Mouse (Mus musculus) hindbrain, embryonic 12.5 days (tissue): ENCODE results near the gene Slc35g3. TPM values are rescaled to one million over a fixed set of nuclear protein-coding genes. Genes with fewer than 3 reads are reported as not detected.

Experiments used
- ATAC-seq: fragments of 200-750 bp; cut with Nextera tagmentation; 2 replicates; pipeline ENCODE4 v1.8.0; 2017; ENCODE audit warnings: moderate TSS enrichment; ENCODE audit not compliant: low FRiP score
- H3K27ac ChIP-seq: fragments of 300-500 bp; sonication (generic); 2 replicates; pipeline ENCODE4 v1.5.1; 2016; ENCODE audit warnings: mild to moderate bottlenecking
- H3K27me3 ChIP-seq: fragments of 300-500 bp; sonication (generic); 2 replicates; pipeline ENCODE4 v1.6.1; 2016; ENCODE audit warnings: mild to moderate bottlenecking
- H3K36me3 ChIP-seq: fragments of 300-500 bp; sonication (generic); 2 replicates; pipeline ENCODE4 v1.6.1; 2016; ENCODE audit warnings: mild to moderate bottlenecking
- H3K4me1 ChIP-seq: fragments of 300-500 bp; sonication (generic); 2 replicates; pipeline ENCODE4 v1.6.1; 2016
- H3K4me2 ChIP-seq: fragments of 300-500 bp; sonication (generic); replicated peaks from 2 replicates; pipeline ENCODE4 v1.6.1; 2016; ENCODE audit warnings: mild to moderate bottlenecking
- H3K4me3 ChIP-seq: fragments of 300-500 bp; sonication (generic); 2 replicates; pipeline ENCODE4 v1.5.1; 2016; ENCODE audit warnings: mild to moderate bottlenecking
- H3K9ac ChIP-seq: fragments of 300-500 bp; sonication (generic); 2 replicates; pipeline ENCODE4 v1.6.1; 2016; ENCODE audit warnings: mild to moderate bottlenecking, moderate library complexity
- H3K9me3 ChIP-seq: fragments of 300-500 bp; sonication (generic); replicated peaks from 2 replicates; pipeline ENCODE4 v1.6.1; 2016; ENCODE audit warnings: mild to moderate bottlenecking
- WGBS: fragments of 180-500 bp; shearing (Covaris S2); methylation state at CpG from one replicate; pipeline ENCODE4 v1.1.7; 2016; 5-methylcytosine and 5-hydroxymethylcytosine counted together
- polyA plus RNA-seq: library from polyadenylated mRNA; unstranded; fragments of >200 nt; fragmentation: Nextera tagmentation; extraction: Ambion mirVana; gene quantifications from 2 replicates; pipeline ENCODE4 v1.2.1, GENCODE M21; 2016

Gene Slc35g3
- polyA plus RNA-seq: 0.40 and 0.61 TPM in 2 replicates

DNA sequence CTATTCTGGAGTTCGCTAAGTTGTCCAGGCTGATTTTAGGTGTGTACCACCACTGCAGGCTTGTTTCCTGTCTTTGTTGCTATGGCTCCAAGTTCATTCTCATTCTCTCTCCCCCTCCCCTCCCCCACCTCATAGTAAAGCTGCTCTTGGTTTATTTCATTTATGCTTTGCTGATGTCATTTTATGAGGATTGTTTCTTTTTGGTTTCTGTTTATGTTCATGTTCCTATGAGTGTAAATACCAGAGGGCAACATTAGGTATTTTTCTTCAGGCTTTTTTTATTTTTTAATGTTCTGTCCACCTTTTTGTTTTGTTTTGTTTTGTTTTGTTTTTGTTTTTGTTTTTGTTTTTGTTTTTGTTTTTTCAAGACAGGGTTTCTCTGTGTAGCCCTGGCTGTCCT lies at the start of gene Slc35g3:
Slc35g3 (minus strand) TSS at position 101 of the 400 bp plus-strand sequence.
- Histone ChIP-seq H3K4me2 (no peak within 1 kb of the TSS), H3K9me3 (no peaks in the 10 kb centered on the region), H3K9ac (peak within 1 kb of the TSS; percentile 81; the same call in 1 of the 2 replicates), H3K4me1 (peaks cover 31% of the 10 kb centered on the region), H3K27ac (peak within 1 kb of the TSS; percentile 98), H3K4me3 (no peak within 1 kb of the TSS), H3K27me3 (no peaks in the 10 kb centered on the region), H3K36me3 (no peaks in the 10 kb centered on the region)
- no peak for ATAC-seq
- 86% methylated on average over 1 of the region's 1 CpGs for WGBS

DNA sequence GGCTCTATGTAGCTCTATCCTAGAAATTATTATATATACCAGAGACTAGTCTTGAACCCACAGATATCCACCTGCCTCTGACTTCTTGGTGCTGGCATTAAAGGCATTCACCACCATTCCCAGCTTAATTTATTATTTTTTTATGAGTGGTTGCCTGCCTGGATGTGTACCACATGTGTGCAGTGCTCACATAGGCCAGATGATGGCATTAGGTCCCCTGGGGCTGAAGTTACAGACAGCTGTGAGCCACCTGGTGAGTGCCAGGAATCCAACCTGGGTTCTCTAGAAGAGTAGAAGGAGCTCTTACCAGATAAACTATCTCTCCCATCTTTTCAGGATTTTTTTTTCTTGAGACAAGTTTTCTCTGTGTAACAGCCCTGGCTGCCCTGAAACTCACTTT lies 48.5 kb upstream of the Slc35g3 start:
- no peaks in the 10 kb centered on the region for H3K36me3 ChIP-seq
- ATAC-seq: no peak
- no peak overlapping the region for H3K9ac ChIP-seq
- 0 out of 2 replicates have a peak, but pooled peaks cover 3% of the 10 kb centered on the region for H3K9me3 ChIP-seq
- no peak overlapping the region for H3K4me3 ChIP-seq
- peaks cover 14% of the 10 kb centered on the region for H3K27me3 ChIP-seq
- no peak overlapping the region for H3K27ac ChIP-seq
- no peak overlapping the region for H3K4me2 ChIP-seq
- H3K4me1 ChIP-seq: no peaks in the 10 kb centered on the region

DNA sequence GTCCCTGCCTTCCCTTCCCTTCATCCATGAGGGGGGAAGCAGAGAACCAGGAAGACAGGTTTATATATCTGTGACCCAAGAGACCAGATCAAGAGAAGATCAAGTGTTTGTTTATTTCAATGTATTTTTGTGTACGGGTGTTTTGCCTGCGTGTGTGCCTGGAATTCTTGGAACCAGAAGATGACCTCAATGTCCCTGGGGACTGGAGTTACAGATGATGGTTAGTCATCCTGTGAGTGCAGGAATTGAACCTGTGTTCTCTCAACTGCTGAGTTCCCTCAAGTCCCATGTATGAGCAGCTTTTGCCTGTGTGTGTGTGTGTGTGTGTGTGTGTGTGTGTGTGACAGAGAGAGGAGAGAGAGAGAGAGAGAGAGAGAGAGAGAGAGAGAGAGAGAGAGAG lies 45.9 kb upstream of the Slc35g3 start:
- H3K9me3 ChIP-seq: 0 out of 2 replicates have a peak, but pooled peaks cover 3% of the 10 kb centered on the region
- ATAC-seq: no peak
- WGBS: 85% methylated on average over 2 of the region's 2 CpGs
- H3K27ac ChIP-seq: no peak overlapping the region
- no peak overlapping the region for H3K4me2 ChIP-seq
- peaks cover 23% of the 10 kb centered on the region for H3K4me1 ChIP-seq
- H3K4me3 ChIP-seq: no peak overlapping the region
- peaks cover 38% of the 10 kb centered on the region for H3K27me3 ChIP-seq
- no peaks in the 10 kb centered on the region for H3K36me3 ChIP-seq
- H3K9ac ChIP-seq: no peak overlapping the region

DNA sequence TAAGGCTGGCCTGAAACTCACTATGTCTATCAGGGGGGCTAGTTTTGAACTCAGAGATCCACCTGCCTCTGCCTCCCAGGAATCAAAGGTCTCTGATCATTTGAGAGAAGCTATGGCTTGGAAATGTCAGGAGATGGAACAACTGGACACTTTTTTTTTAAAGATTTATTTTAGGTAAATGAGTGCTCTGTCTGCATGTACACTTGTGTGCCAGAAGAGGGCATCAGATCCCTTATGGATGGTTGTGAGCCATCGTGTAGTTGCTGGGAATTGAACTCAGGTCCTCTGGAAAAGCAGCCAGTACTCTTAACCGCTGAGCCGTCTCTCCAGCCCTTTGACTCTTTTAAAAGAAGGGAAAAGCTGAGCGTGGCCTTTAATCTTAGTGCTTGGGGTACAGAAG lies 44.6 kb upstream of the Slc35g3 start:
- Histone ChIP-seq H3K27me3 (peaks cover 51% of the 10 kb centered on the region), H3K4me2 (no peak overlapping the region), H3K36me3 (no peaks in the 10 kb centered on the region), H3K9me3 (0 out of 2 replicates have a peak, but pooled peaks cover 3% of the 10 kb centered on the region), H3K9ac (no peak overlapping the region), H3K27ac (no peak overlapping the region), H3K4me3 (no peak overlapping the region), H3K4me1 (peaks cover 36% of the 10 kb centered on the region)
- no peak for ATAC-seq
- 85% methylated on average over 4 of the region's 4 CpGs for WGBS

DNA sequence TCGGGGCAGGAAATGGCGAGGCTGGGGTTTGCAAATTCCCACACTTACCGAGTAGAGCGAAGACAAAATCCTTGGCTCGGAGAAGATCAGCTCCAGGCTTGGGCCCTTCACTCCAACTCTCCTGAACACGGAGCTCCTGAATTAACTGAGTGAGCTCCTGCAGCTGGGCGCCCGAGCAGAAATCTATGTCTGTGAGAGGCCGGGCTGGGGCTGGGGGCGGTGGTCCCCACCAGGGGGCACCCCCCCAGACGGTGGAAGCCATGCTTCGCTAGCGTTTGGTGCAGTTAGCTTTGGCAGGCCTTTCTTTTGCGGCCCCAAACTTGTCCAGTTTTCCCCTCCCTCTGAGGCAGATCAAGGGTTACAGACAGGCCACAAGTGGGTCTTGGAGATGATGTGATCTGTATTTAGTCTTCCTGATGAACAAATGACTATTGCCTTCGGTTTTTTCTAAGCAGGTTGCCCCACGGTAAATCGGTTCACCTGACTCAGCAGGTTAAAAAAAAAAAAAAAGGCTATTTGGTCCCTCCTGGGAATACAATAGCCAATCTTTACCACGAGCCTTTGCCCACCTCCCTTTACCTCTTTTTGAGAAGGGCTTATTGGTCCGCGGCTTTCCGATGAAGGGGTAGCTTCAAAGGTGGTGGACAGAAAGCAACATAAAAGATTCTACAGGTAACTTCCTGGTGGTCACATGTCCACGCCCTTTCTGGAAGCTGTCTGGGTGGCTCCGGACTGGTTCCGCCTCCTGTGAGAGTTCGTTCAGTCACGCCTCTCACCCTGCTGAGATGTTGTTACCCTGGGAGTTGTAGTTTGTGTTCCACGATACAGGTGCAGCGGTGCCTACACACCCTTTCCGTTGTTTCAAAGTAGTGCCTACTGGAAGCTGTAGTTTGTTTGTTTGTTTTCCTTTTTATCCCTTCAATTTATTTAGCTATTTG lies 43.5 kb upstream of the Slc35g3 start, which contains the start of gene Tmem102:
Tmem102 (minus strand) TSS at position 653 of the 938 bp plus-strand sequence.
- 4% methylated on average over 29 of the region's 29 CpGs for WGBS
- H3K27ac ChIP-seq: no peak within 1 kb of the TSS

DNA sequence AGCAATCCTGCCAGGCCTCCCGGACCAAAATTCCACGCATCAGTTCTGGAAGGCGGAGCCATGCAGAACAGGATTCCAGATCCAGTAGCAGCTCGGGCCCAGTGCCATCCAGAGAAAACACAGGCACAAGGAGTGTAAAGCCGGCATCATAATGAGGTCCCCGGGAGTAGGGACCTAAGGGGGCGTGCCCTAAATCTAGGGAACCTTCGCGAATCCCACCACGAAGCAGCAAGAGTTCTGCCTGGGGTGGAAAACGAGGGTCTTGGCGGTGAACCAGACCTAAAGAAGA lies 42.8 kb upstream of the Slc35g3 start:
- Histone ChIP-seq H3K4me2 (peak overlapping the region; percentile 8; the same call in 1 of the 2 replicates), H3K27ac (no peak overlapping the region), H3K36me3 (no peaks in the 10 kb centered on the region), H3K27me3 (peaks cover 53% of the 10 kb centered on the region), H3K9ac (no peak overlapping the region), H3K9me3 (0 out of 2 replicates have a peak, but pooled peaks cover 3% of the 10 kb centered on the region), H3K4me3 (peak overlapping the region; percentile 53; the same call in 1 of the 2 replicates), H3K4me1 (peaks cover 51% of the 10 kb centered on the region)
- WGBS: 6% methylated on average over 12 of the region's 12 CpGs
- no peak for ATAC-seq

More for the DNA sequence above, 43.5 kb upstream of the Slc35g3 start, which contains the start of gene Tmem102:
- peak within 1 kb of the TSS; percentile 53 for H3K4me3 ChIP-seq
- no peak for ATAC-seq
- 0 out of 2 replicates have a peak, but pooled peaks cover 3% of the 10 kb centered on the region for H3K9me3 ChIP-seq
- peaks cover 44% of the 10 kb centered on the region for H3K4me1 ChIP-seq
- peak within 1 kb of the TSS; percentile 8; the same call in 1 of the 2 replicates for H3K4me2 ChIP-seq
- H3K27me3 ChIP-seq: peaks cover 53% of the 10 kb centered on the region
- H3K9ac ChIP-seq: no peak within 1 kb of the TSS
- no peaks in the 10 kb centered on the region for H3K36me3 ChIP-seq

DNA sequence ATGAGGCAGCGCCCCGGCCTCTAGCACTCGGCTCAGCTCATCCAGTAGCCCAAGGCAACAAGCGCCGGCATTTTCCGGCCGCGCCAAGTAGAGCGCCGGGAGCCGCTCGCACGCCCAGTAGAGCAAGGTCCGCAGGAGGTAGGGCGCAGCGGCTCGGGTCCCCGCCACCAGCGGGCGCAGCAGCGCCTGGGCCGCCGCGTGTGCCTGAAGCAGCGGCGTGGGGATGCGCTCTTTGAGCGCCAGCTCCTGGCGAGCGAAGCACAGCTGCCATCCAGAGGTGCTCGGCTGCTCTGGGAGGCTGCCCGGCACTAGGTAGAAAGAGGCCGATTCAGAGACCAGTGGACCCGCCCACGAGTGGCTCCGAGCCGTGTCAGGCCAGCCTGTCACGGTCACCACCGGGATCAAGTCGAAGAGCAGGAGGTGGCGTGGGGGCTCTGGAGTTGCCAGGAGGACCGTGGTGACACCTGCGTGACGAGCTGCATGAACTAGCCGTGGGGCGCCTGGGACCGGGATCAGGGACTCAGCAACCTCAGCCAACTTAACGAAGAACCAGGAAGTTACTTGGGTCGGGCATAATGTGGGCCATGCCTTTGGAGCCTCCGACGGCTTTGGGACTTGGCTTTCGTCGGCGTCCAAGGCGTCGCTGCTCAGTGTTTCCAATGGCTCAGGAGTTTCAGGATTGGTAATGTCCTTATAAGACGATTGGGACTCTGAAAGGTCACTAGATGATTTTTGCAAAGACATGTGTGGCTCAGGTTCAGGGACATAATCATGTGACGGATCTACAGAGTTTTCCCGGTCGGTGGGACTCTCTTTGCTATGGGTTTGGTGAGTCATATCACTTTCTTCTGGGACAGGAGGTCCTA lies 42.3 kb upstream of the Slc35g3 start:
- ATAC-seq: peak; percentile 18
- Histone ChIP-seq H3K4me2 (peak overlapping the region; percentile 90), H3K27ac (peak overlapping the region; percentile 52), H3K4me1 (peaks cover 57% of the 10 kb centered on the region), H3K4me3 (peak overlapping the region; percentile 53), H3K9ac (peak overlapping the region; percentile 58), H3K9me3 (0 out of 2 replicates have a peak, but pooled peaks cover 3% of the 10 kb centered on the region), H3K36me3 (no peaks in the 10 kb centered on the region), H3K27me3 (peaks cover 53% of the 10 kb centered on the region)
- WGBS: under 1% methylated on average over 60 of the region's 60 CpGs

DNA sequence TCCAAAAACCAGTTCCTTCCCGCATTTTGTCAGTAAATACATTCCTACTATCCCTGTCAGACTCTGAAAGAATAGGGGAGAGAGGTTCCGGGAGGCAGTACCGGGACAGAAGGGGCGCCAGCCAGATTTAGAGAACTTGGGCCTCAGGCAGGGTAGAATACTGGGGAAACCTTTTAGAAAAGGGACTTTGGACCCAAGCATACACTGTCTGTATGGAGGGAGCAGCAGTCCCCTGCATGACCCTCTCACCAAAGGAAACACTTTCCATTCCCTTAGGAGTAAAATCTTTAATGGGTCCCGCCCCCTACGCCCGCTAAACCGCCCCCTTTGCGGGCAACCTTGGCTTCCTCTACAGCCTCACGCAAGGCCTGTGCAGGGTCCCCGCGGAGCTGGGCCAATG lies 41.6 kb upstream of the Slc35g3 start:
- no peak for ATAC-seq
- WGBS: 3% methylated on average over 12 of the region's 12 CpGs
- H3K27ac ChIP-seq: peak overlapping the region; percentile 52

DNA sequence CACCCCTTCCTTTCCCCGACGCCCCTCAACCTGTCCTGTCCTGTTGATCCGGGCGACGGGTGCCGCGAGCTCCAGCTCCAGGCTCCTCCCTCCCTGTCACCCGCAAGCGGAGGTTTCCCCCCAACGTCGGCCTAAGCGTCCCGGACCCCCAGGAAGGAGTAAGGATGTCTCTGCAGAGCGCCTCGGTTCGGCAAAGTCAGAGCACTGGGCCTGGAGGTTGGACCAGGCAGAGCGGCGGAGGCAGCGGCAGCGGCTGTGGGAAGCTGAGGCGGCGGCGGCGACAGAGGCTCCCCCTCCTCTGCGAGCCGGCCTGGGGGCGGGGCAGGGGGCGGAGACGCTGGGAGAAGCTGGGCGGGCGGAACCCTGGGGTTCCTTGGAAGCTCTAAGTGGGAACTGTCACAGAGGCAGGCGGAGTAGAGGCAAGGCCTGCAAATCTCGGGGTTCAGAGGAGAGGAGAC lies 40.9 kb upstream of the Slc35g3 start:
- H3K36me3 ChIP-seq: no peaks in the 10 kb centered on the region
- peak; percentile 3; the same call in 1 of the 2 replicates for ATAC-seq
- H3K9ac ChIP-seq: peak overlapping the region; percentile 73
- H3K9me3 ChIP-seq: 0 out of 2 replicates have a peak, but pooled peaks cover 3% of the 10 kb centered on the region
- H3K4me2 ChIP-seq: peak overlapping the region; percentile 90
- peaks cover 57% of the 10 kb centered on the region for H3K27me3 ChIP-seq
- under 1% methylated on average over 33 of the region's 33 CpGs for WGBS
- peak overlapping the region; percentile 53 for H3K4me3 ChIP-seq
- H3K27ac ChIP-seq: peak overlapping the region; percentile 74
- H3K4me1 ChIP-seq: peaks cover 60% of the 10 kb centered on the region

More for the DNA sequence above, 41.6 kb upstream of the Slc35g3 start:
- peaks cover 60% of the 10 kb centered on the region for H3K4me1 ChIP-seq
- H3K9me3 ChIP-seq: 0 out of 2 replicates have a peak, but pooled peaks cover 3% of the 10 kb centered on the region
- no peaks in the 10 kb centered on the region for H3K36me3 ChIP-seq
- H3K27me3 ChIP-seq: peaks cover 53% of the 10 kb centered on the region
- H3K4me3 ChIP-seq: peak overlapping the region; percentile 53
- H3K4me2 ChIP-seq: peak overlapping the region; percentile 90
- peak overlapping the region; percentile 58 for H3K9ac ChIP-seq

DNA sequence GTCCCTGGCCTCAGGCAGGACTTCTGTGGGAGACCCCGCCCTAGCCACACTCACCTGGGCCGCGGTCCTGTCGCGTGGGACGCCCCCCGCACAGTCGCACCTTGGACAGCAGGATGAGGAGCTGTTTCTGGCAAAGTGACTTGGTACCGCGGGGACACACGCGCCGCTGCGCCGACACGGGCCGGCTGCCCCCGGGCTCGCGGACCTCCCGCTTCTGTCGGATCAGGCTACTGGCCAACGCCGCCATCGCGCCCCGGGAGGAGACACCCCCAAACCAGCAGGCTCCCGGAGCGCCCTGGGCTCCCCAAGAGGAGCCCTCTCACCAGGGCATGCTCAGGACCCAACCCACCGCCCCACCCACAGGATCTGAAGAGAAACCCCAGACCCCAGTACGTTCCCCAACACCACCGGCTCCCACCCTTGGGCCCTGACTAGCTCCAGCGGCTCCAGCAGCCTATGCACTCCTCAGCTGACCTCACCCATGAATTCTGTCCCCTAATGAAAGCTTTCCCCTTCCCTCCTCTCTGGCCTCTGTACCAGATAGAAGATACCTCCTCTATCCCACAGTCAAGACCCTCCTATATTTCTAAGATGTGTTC lies 39.7 kb upstream of the Slc35g3 start, which contains the start of gene Fgf11:
Fgf11 (minus strand) TSS at position 479 of the 599 bp plus-strand sequence.
- 1% methylated on average over 33 of the region's 33 CpGs for WGBS
- Histone ChIP-seq H3K4me3 (peak within 1 kb of the TSS; percentile 53), H3K27ac (peak within 1 kb of the TSS; percentile 93), H3K4me1 (peaks cover 60% of the 10 kb centered on the region), H3K9ac (peak within 1 kb of the TSS; percentile 73), H3K4me2 (peak within 1 kb of the TSS; percentile 90), H3K9me3 (0 out of 2 replicates have a peak, but pooled peaks cover 1% of the 10 kb centered on the region), H3K27me3 (peaks cover 67% of the 10 kb centered on the region), H3K36me3 (no peaks in the 10 kb centered on the region)
- ATAC-seq: no peak

DNA sequence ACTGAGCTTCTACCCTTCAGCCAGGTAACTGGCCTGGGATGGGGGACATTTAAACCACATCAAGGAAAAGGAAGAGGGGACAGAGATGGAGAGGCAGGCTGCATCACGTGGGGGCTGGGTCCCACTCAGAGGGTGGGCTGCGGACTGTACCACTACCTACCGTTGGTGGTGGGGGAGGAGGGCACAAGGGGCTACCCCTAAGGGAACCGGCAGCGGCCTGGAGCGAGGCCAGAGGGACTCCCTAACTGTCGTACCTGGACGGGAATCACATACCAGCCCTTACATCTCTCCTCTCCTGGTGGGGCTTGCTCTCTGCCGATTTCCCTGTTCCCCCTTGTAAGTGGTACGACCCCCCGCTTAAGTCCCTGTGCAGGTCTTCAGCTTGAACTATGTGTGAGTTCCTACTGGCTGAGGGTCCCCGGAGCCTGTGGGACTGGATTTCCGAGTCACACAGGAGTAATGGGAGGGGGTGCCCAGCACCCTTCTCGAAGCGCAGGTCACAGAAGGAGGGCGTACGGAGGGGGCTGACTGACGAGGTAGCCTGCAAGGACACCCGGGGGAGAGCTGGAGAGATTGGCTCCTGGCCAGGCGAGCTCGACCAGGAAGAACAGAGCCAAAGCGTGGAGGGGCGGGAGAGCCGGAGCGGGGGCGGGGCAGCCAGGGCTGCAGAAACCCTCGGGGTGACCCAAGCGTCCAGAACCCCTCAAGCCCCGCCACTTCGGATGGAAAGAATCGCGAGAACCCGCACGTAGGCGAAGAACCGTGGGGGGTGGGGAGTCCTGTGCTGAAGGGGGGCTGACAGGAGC lies 38.8 kb upstream of the Slc35g3 start:
- Histone ChIP-seq H3K4me1 (peaks cover 65% of the 10 kb centered on the region), H3K27me3 (peaks cover 66% of the 10 kb centered on the region), H3K9me3 (no peaks in the 10 kb centered on the region), H3K4me3 (peak overlapping the region; percentile 53), H3K36me3 (no peaks in the 10 kb centered on the region), H3K4me2 (peak overlapping the region; percentile 90), H3K9ac (peak overlapping the region; percentile 73), H3K27ac (peak overlapping the region; percentile 93)
- ATAC-seq: peak; percentile 74
- WGBS: under 1% methylated on average over 34 of the region's 36 CpGs
